Mouse (Mus musculus) hindbrain, embryonic 11.5 days (tissue): ENCODE measurements around the gene Nde1. TPM values are rescaled to one million over a fixed set of nuclear protein-coding genes. Genes with fewer than 3 reads are reported as not detected.
A peak's percentile ranks its signal among the peaks of the same experiment; 100 is the strongest.

Source experiments
- ATAC-seq: fragments of 200-750 bp; cut with Nextera tagmentation; 2 replicates; pipeline ENCODE4 v1.8.0; 2017; ENCODE audit warnings: mild to moderate bottlenecking, moderate TSS enrichment, moderate library complexity; ENCODE audit not compliant: low FRiP score
- DNase-seq: peaks from one replicate; pipeline ENCODE4 v3.0.0-alpha.2; 2015; ENCODE audit warnings: low spot score
- H3K27ac ChIP-seq: fragments of 300-500 bp; sonication (generic); 2 replicates; pipeline ENCODE4 v1.5.1; 2014; ENCODE audit warnings: mild to moderate bottlenecking, low read depth, low read length
- H3K27me3 ChIP-seq: fragments of 300-500 bp; sonication (generic); 2 replicates; pipeline ENCODE4 v1.6.1; 2014; ENCODE audit warnings: mild to moderate bottlenecking, low read length, moderate library complexity, mixed read lengths; ENCODE audit not compliant: control insufficient read depth, insufficient read depth
- H3K36me3 ChIP-seq: fragments of 300-500 bp; sonication (generic); 2 replicates; pipeline ENCODE4 v1.6.1; 2014; ENCODE audit warnings: mild to moderate bottlenecking, low read length, moderate library complexity, mixed read lengths; ENCODE audit not compliant: control insufficient read depth, insufficient read depth
- H3K4me1 ChIP-seq: fragments of 300-500 bp; sonication (generic); replicated peaks from 2 replicates; pipeline ENCODE4 v1.6.1; 2014; ENCODE audit warnings: low read length, mixed read lengths; ENCODE audit not compliant: control insufficient read depth, insufficient read depth
- H3K4me2 ChIP-seq: fragments of 300-500 bp; sonication (generic); replicated peaks from 2 replicates; pipeline ENCODE4 v1.6.1; 2014; ENCODE audit warnings: mild to moderate bottlenecking, low read depth, low read length
- H3K4me3 ChIP-seq: fragments of 300-500 bp; sonication (generic); 2 replicates; pipeline ENCODE4 v1.5.1; 2014; ENCODE audit warnings: low read depth, low read length
- H3K9ac ChIP-seq: fragments of 300-500 bp; sonication (generic); 2 replicates; pipeline ENCODE4 v1.6.1; 2014; ENCODE audit warnings: low read depth, low read length
- H3K9me3 ChIP-seq: fragments of 300-500 bp; sonication (generic); 2 replicates; pipeline ENCODE4 v1.6.1; 2016; ENCODE audit warnings: low read length; ENCODE audit not compliant: control insufficient read depth
- WGBS: fragments of 180-500 bp; shearing (Covaris S2); extraction: QIAGEN DNeasy Blood & Tissue Kit; methylation state at CpG from one replicate; pipeline ENCODE4 v1.1.7; 2014; 5-methylcytosine and 5-hydroxymethylcytosine counted together
- polyA plus RNA-seq: library from polyadenylated mRNA; unstranded; fragments of >200 nt; fragmentation: Nextera tagmentation; extraction: Ambion mirVana; gene quantifications from 2 replicates; pipeline ENCODE4 v1.2.1, GENCODE M21; 2014

The Nde1 gene
- polyA plus RNA-seq, 1 experiment from 2014 or later: 144 TPM

- H3K36me3 ChIP-seq: peaks cover 10% of the 10 kb centered on the region; the same call in 1 of the 2 replicates
These were observed 15.0 kb downstream of the Nde1 start for GRCm38 (mm10) chr16:14178041-14178440.

DNA sequence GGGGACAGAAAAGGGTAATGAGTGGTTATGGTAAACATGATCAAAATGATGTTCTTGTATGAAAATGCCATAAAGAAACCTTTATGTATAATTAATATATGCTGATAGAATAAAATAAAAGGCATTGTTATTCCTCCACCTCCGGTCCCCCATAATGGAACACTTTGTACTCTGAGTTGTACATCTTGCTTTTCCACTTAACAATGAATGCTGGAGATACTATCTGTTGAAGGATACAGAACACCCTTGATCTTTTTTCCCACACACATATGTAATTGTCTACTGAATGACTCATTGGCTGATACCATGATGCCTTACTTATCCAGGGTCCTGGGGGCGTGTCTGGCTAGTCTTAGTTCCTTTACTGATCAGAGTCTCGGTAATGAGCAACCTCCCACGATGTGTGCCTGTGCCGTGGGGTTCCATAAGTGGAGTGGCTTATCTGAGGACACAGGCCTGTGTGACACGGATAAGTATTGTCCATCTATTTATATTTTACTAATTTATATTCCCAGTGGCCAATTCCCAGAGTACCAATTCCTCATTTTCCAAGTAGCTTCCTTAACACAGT lies 17.2 kb downstream of the Nde1 start:
- Histone ChIP-seq H3K4me3 (no peak overlapping the region), H3K36me3 (peaks cover 9% of the 10 kb centered on the region; the same call in 1 of the 2 replicates), H3K9me3 (no peaks in the 10 kb centered on the region), H3K4me1 (no peaks in the 10 kb centered on the region), H3K27me3 (no peaks in the 10 kb centered on the region), H3K4me2 (no peak overlapping the region), H3K27ac (no peak overlapping the region), H3K9ac (no peak overlapping the region)
- WGBS: 87% methylated on average over 6 of the region's 6 CpGs
- ATAC-seq (no peak), DNase-seq (no peak)

More at GRCm38 (mm10) chr16:14178041-14178440, 15.0 kb downstream of the Nde1 start:
- no peak for DNase-seq
- no peaks in the 10 kb centered on the region for H3K9me3 ChIP-seq
- WGBS: 66% methylated on average over 3 of the region's 3 CpGs
- no peak overlapping the region for H3K4me2 ChIP-seq
- ATAC-seq: no peak
- H3K27me3 ChIP-seq: no peaks in the 10 kb centered on the region
- no peak overlapping the region for H3K27ac ChIP-seq
- no peaks in the 10 kb centered on the region for H3K4me1 ChIP-seq
- no peak overlapping the region for H3K9ac ChIP-seq
- H3K4me3 ChIP-seq: no peak overlapping the region

GRCm38 (mm10) chr16:14182360-14182759 lies 19.3 kb downstream of the Nde1 start:
- Histone ChIP-seq H3K36me3 (peaks cover 12% of the 10 kb centered on the region; the same call in 1 of the 2 replicates), H3K27ac (no peak overlapping the region), H3K27me3 (no peaks in the 10 kb centered on the region), H3K9me3 (no peaks in the 10 kb centered on the region), H3K4me2 (no peak overlapping the region), H3K9ac (no peak overlapping the region), H3K4me3 (no peak overlapping the region), H3K4me1 (no peaks in the 10 kb centered on the region)
- 94% methylated on average over 5 of the region's 5 CpGs for WGBS
- DNase-seq: no peak
- no peak for ATAC-seq

DNA sequence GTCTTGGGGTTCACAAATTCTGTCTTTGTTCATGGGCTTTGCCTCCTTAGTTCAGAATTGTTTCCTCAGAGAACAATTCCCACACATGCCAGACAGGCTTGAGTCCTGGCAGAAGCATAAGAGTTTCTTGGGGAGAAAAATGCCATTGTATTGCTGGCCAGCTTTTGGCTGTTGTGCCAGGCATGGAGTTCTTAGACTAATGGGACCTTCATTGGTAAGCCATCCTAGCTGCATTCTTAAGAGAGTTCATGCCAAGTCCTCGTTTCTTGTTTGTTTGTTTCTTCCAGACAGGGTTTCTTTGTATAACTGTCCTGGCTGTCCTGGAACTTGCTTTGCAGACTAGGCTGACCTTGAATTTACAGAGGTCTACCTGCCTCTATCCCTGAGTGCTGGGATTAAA lies 20.8 kb downstream of the Nde1 start:
- DNase-seq: no peak
- H3K4me3 ChIP-seq: no peak overlapping the region
- peaks cover 9% of the 10 kb centered on the region; the same call in 1 of the 2 replicates for H3K36me3 ChIP-seq
- H3K9me3 ChIP-seq: no peaks in the 10 kb centered on the region
- no peak overlapping the region for H3K27ac ChIP-seq
- no peak for ATAC-seq
- no peaks in the 10 kb centered on the region for H3K27me3 ChIP-seq
- H3K9ac ChIP-seq: no peak overlapping the region
- 84% methylated on average over 1 of the region's 1 CpGs for WGBS
- no peaks in the 10 kb centered on the region for H3K4me1 ChIP-seq
- no peak overlapping the region for H3K4me2 ChIP-seq

DNA sequence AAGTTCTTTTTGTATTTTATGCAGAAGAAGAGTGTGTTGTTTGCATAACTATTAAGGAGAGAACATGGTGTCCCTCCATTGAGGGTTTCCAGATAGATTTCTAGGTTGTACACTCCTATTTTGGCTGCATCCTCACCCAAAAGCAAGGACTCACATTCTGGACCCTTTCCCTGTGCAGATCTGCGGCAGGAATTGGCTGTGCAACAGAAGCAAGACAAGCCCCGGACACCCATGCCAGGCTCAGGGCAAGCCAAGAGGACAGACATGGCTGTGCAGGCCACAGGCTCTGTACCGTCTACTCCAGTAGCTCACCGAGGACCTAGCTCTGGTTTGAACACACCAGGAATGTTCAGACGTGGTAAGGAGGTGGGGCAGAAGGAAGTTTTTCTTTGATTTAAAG lies 22.4 kb downstream of the Nde1 start:
- Histone ChIP-seq H3K36me3 (peaks cover 12% of the 10 kb centered on the region; the same call in 1 of the 2 replicates), H3K9ac (no peak overlapping the region), H3K27ac (no peak overlapping the region), H3K9me3 (no peaks in the 10 kb centered on the region), H3K4me1 (no peaks in the 10 kb centered on the region), H3K27me3 (no peaks in the 10 kb centered on the region), H3K4me3 (no peak overlapping the region), H3K4me2 (no peak overlapping the region)
- ATAC-seq (no peak), DNase-seq (no peak)
- WGBS: over 99% methylated on average over 5 of the region's 5 CpGs

DNA sequence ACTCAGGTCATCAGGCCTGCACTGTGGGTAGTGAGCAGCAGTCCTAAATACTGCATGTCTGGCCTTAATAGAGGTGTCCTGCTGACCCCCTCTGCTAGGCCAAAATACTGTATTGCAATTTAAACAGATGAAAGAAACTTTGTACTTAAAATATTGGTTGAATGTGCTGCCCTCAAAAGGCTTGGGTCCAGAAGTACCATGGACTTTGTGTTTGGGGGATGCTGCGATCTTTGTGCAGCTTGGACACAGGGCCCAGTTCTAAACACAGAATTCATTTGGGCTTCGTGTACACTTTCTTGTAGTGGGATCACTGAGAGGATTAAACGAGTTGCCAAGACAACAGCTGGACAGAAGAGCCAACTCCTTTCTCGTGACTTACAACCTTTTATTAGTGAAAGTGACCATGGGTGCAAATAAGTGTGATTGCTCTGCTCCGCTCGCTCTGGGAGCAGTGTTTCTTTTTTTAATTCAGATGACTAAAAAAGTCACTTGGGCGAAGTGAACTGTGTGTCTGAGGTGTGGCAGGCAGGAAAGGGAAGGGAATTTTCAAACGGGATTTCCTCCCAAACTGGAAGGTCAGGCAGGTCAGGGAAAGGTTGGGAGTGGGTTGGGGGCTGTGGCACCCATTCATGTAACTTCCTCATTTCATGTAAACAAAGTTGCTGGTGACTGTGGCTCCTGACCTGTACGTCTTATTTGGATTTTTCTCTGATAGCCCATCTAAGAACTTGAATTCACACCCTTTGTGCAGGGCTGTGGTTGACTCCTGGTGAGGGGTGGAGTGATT lies 31.3 kb downstream of the Nde1 start:
- H3K4me1 ChIP-seq: no peaks in the 10 kb centered on the region
- ATAC-seq: no peak

GRCm38 (mm10) chr16:14195427-14195826 lies 32.4 kb downstream of the Nde1 start:
- 36% methylated on average over 1 of the region's 1 CpGs for WGBS
- no peak for ATAC-seq

More for the DNA sequence above, 31.3 kb downstream of the Nde1 start:
- Histone ChIP-seq H3K9me3 (no peaks in the 10 kb centered on the region), H3K36me3 (peaks cover 3% of the 10 kb centered on the region; the same call in 1 of the 2 replicates), H3K9ac (no peak overlapping the region), H3K4me2 (no peak overlapping the region), H3K4me3 (no peak overlapping the region), H3K27me3 (no peaks in the 10 kb centered on the region), H3K27ac (no peak overlapping the region)
- DNase-seq: no peak
- 81% methylated on average over 9 of the region's 9 CpGs for WGBS

DNA sequence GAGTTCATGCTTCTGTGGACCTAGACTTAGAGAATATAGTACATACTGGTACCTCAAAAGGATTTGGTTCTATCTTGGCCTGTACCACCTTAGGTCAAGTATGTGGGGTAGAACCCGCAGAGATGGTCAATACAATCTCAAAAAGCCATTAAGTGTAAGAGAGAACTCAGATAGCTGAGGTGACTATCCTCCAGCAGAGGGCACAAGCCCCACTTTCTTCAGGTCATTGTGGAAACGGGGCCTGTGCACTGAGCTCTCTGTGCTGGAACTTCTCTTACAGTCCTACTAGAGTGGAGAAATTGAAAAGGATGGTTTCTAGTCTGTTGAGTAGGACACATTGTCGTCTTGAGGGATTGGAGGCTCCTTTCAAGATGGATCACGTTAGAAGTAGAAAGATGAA lies 35.7 kb downstream of the Nde1 start:
- Histone ChIP-seq H3K4me2 (no peak overlapping the region), H3K9me3 (no peaks in the 10 kb centered on the region), H3K36me3 (no peaks in the 10 kb centered on the region), H3K9ac (no peak overlapping the region), H3K4me3 (no peak overlapping the region), H3K27me3 (no peaks in the 10 kb centered on the region), H3K4me1 (no peaks in the 10 kb centered on the region), H3K27ac (no peak overlapping the region)
- no peak for ATAC-seq
- DNase-seq: no peak
- 69% methylated on average over 4 of the region's 4 CpGs for WGBS

More at GRCm38 (mm10) chr16:14195427-14195826, 32.4 kb downstream of the Nde1 start:
- H3K4me2 ChIP-seq: no peak overlapping the region
- H3K9ac ChIP-seq: no peak overlapping the region
- H3K27me3 ChIP-seq: no peaks in the 10 kb centered on the region
- peak; percentile 69 for DNase-seq
- no peak overlapping the region for H3K4me3 ChIP-seq
- H3K27ac ChIP-seq: no peak overlapping the region
- H3K9me3 ChIP-seq: no peaks in the 10 kb centered on the region
- H3K4me1 ChIP-seq: no peaks in the 10 kb centered on the region
- no peaks in the 10 kb centered on the region for H3K36me3 ChIP-seq

DNA sequence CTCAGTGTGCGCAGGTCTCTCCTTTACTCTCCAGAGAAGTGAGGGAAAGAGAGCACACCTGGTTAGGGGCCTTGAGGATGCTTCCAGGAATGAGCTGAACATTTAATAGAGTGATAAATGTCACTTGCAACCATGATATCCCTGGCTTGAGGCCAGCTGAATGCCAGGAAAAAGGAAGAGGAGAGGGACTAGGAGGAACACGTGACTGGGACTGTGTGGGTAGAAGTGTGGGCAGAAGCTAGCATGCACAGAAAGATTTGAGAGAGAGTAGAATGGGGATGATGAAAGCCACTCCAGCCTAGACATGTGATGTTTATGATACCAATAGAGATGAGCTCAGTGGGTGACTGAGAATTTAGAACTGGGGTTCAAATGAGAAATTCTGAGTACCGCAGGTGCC lies 52.1 kb downstream of the Nde1 start:
- 85% methylated on average over 3 of the region's 3 CpGs for WGBS

More for the DNA sequence above, 52.1 kb downstream of the Nde1 start:
- no peak overlapping the region for H3K9ac ChIP-seq
- H3K4me3 ChIP-seq: no peak overlapping the region
- no peaks in the 10 kb centered on the region for H3K36me3 ChIP-seq
- H3K9me3 ChIP-seq: no peaks in the 10 kb centered on the region
- DNase-seq: no peak
- ATAC-seq: no peak
- H3K27ac ChIP-seq: no peak overlapping the region
- H3K27me3 ChIP-seq: no peaks in the 10 kb centered on the region
- H3K4me2 ChIP-seq: no peak overlapping the region
- no peaks in the 10 kb centered on the region for H3K4me1 ChIP-seq
